Mouse (Mus musculus): ENCODE measurements at regions not wholly inside any gene's neighbourhood (a gene's known extent, or its start where the extent isn't known, plus 50 kb on each side); places are given as distances from the start of the nearest gene placed in this dataset.

- DNase-seq = no peak
Observed at GRCm38 (mm10) chr16:76183105-76183504, 161.0 kb upstream of the Samsn1 start.

- no peak for DNase-seq
Observed at GRCm38 (mm10) chr16:76181596-76181995, 159.5 kb upstream of the Samsn1 start.

- DNase-seq = no peak
Observed at GRCm38 (mm10) chr16:76167651-76168050, 145.6 kb upstream of the Samsn1 start.

- no peak for DNase-seq
Observed at GRCm38 (mm10) chr16:76160879-76161278, 138.8 kb upstream of the Samsn1 start.

GRCm38 (mm10) chr16:76158585-76158984, 136.5 kb upstream of the Samsn1 start:
- no peak for DNase-seq

GRCm38 (mm10) chr16:76153766-76154525, 131.9 kb upstream of the Samsn1 start:
- no peak for DNase-seq

GRCm38 (mm10) chr16:76149581-76149980, 127.5 kb upstream of the Samsn1 start:
- DNase-seq = no peak

- no peak for DNase-seq
Observed at GRCm38 (mm10) chr16:76133892-76134291, 111.8 kb upstream of the Samsn1 start.

- no peak for DNase-seq
Observed at GRCm38 (mm10) chr16:76130486-76130885, 108.4 kb upstream of the Samsn1 start.

- peak; percentile 9 for DNase-seq
Observed at GRCm38 (mm10) chr16:76129982-76130381, 107.9 kb upstream of the Samsn1 start.

GRCm38 (mm10) chr16:76123021-76123384, 100.9 kb upstream of the Samsn1 start:
- DNase-seq = no peak

- no peak for DNase-seq
Observed at GRCm38 (mm10) chr16:76122172-76123020, 100.3 kb upstream of the Samsn1 start.

GRCm38 (mm10) chr16:76120712-76121111, 98.6 kb upstream of the Samsn1 start:
- DNase-seq = no peak

- no peak for DNase-seq
Observed at GRCm38 (mm10) chr16:76110383-76110782, 88.3 kb upstream of the Samsn1 start.

- no peak for DNase-seq
Observed at GRCm38 (mm10) chr16:76108464-76108863, 86.4 kb upstream of the Samsn1 start.

GRCm38 (mm10) chr16:76104673-76105072, 82.6 kb upstream of the Samsn1 start:
- DNase-seq = no peak

- DNase-seq = no peak
Observed at GRCm38 (mm10) chr16:76101773-76102172, 79.7 kb upstream of the Samsn1 start.

- DNase-seq = no peak
Observed at GRCm38 (mm10) chr16:76097808-76098207, 75.7 kb upstream of the Samsn1 start.

GRCm38 (mm10) chr16:76096363-76096762, 74.3 kb upstream of the Samsn1 start:
- no peak for DNase-seq

- no peak for DNase-seq
Observed at GRCm38 (mm10) chr16:76085363-76085762, 63.3 kb upstream of the Samsn1 start.

GRCm38 (mm10) chr16:76082465-76082864, 60.4 kb upstream of the Samsn1 start:
- DNase-seq = no peak

- DNase-seq = peak; percentile 31
Observed at GRCm38 (mm10) chr16:76079761-76080502, 57.9 kb upstream of the Samsn1 start.

- no peak for DNase-seq
Observed at GRCm38 (mm10) chr16:76078219-76078618, 56.1 kb upstream of the Samsn1 start.

All from kidney, adult 11 months (tissue).